Mouse (Mus musculus) leukemia stem cell, adult 10-12 weeks (primary cell): ENCODE measurements around the gene Tmem41b. TPM values are rescaled to one million over a fixed set of nuclear protein-coding genes. Genes with fewer than 3 reads are reported as not detected.

ENCODE experiments used
- polyA plus RNA-seq: library from polyadenylated mRNA; stranded (reverse); fragments of >175 nt; gene quantifications from 2 replicates; pipeline ENCODE4 v1.2.3, GENCODE M21; 2012; ENCODE audit warnings: low replicate concordance

Gene Tmem41b
- polyA plus RNA-seq, result 15.7 and 27.1 TPM in 2 replicates

DNA sequence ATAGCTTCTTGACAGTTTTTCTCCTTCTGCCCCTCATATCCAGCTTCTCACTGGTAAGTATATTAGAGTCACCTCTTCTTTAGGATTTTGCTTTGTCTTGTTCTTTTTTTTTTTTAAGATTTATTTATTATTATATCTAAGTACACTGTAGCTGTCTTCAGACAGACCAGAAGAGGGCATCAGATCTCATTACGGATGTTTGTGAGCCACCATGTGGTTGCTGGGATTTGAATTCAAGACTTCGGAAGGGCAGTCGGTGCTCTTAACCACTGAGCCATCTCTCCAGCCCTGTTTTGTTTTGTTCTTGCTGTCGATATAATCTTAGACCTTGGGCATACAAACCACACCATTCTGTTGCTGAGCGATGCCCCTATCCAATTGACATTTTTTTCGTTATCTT is at the start of gene Tmem41b:
Gene Tmem41b (minus strand): TSS at position 155 of the 400 bp plus-strand sequence.

DNA sequence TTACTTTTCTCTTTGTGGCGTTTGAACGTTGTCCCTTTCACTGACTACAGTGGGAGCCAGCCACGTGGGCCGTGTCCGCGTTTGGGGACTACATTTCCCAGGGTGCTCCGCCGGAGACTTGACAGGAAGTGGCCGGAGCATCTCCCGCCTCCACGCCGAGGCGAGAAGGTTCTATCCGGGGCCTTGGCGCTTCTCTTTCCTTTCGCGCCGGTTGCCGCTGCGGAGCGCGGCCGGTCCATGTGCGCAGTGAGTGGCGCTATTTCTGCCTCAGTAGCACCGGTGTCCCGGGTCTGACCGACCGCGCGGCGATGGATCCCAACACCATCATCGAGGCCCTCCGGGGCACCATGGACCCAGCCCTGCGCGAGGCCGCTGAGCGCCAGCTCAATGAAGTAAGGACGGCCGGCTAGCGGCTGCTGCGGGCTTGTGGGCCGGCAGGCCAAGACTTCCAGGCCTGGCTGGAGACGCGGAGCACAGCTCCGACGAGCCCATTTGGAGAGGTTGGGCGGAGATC is 31.4 kb upstream of the Tmem41b start, which contains the start of gene Ipo7:
Gene Ipo7 (plus strand): TSS at position 158 of the 514 bp plus-strand sequence.

DNA sequence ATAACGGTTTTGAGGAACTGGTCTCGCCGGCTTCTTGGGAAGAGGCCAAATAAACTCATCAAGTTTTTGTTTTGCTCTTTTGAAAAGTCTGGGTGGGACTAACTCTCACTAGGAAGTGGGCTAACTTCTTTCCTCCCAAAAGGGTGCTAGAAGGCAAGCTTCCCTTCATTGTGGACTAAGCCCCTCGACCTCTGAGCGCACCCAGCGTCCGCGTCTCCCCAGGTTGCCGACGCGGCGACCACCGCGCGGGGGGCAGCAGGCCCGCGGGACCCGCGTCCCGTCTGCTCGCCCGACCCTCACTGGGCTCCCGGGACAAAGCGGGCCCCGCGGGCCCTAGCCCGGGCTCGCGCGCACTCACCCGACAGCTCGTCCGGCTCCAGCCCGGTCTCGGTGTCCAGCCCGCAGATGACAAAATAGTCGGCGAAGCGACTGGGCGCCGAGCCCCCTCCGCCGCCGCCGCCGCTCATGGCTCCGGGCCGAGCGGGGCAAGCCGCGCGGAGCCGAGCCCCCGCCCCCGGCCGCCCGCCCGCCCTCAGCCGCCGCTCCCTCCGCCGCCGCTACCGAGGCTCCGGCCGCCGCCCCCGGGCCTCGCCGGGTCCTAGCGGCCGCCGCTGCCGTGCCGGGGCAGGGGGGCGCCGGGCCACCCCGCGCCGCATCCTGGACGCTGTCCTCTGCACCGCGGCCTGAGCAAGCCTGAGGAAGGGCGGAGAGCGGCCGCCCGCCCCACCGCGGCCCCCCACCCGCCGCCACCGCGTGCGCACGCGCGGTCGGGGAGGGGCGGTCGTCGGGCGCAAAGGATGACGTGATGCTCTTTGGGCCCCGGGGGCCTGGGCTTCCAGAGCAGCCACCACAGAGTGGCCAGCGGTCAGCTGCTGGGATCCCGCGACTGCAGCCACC is 26.8 kb downstream of the Tmem41b start, which contains the start of gene Dennd5a:
Gene Dennd5a (minus strand): TSS at position 755 of the 897 bp plus-strand sequence.

Other genes with a start within 250 kb of the Tmem41b start
- gene Tmem9b, start 234.1 kb downstream of the Tmem41b start, polyA plus RNA-seq, result 1.0 and 4.3 TPM in 2 replicates
- 5.9 TPM in 2 replicates for gene Nrip3, start 204.9 kb downstream of the Tmem41b start, polyA plus RNA-seq
- not detected in 2 replicates for gene Scube2, start 121.2 kb downstream of the Tmem41b start, polyA plus RNA-seq
- gene Dennd5a, start 26.5 kb downstream of the Tmem41b start, polyA plus RNA-seq, result 6.3 and 11.6 TPM in 2 replicates
- gene Ipo7, start 31.3 kb upstream of the Tmem41b start, polyA plus RNA-seq, result 123 and 251 TPM in 2 replicates
- gene Zfp143, start 74.3 kb upstream of the Tmem41b start, polyA plus RNA-seq, result 1.9 and 2.1 TPM in 2 replicates
- gene Wee1, start 135.1 kb upstream of the Tmem41b start, polyA plus RNA-seq, result 18.6 and 29.2 TPM in 2 replicates
- gene Swap70, start 234.8 kb upstream of the Tmem41b start, polyA plus RNA-seq, result 18.1 and 20.0 TPM in 2 replicates